Mouse (Mus musculus): ENCODE data around the gene Slc7a6os.
"Not testable (repeated sequence)": the region's sequence is repeated elsewhere in the genome, so short reads cannot be mapped to it uniquely, and the experiment has no call there.

The Slc7a6os gene

DNA sequence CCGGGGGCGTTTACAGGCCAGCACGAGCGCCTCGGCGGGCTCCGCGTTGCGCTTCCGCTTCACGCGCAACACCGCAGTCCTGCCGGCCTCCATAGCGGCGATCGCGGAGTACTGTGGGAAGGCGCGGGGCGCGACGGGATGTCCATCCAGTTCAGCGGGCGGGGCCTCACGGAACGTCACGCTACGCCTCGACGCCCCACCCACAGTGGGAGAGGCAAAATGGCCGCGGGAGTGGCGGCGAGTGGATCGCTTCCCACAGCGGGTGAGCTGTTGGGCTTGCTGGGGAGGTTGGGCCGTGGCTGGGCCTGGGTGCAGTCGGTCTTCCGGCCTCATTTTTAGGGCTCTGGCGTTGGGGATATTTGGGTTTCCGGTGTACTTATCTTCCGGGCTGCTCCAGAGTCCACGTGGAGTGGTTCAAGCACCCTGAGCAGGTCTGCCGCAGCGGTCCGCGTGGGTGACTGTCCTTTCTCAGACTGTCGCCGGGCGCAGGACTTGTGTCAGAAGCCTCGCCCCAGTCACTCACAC, at the start of gene Slc7a6os, which contains the start of gene Prmt7:
Slc7a6os (minus strand) TSS at position 115 of the 525 bp plus-strand sequence.
Prmt7 (plus strand) TSS at position 116 of the 525 bp plus-strand sequence.
- DNase-seq (ENCODE audit: low spot score), result peak; percentile 92

DNA sequence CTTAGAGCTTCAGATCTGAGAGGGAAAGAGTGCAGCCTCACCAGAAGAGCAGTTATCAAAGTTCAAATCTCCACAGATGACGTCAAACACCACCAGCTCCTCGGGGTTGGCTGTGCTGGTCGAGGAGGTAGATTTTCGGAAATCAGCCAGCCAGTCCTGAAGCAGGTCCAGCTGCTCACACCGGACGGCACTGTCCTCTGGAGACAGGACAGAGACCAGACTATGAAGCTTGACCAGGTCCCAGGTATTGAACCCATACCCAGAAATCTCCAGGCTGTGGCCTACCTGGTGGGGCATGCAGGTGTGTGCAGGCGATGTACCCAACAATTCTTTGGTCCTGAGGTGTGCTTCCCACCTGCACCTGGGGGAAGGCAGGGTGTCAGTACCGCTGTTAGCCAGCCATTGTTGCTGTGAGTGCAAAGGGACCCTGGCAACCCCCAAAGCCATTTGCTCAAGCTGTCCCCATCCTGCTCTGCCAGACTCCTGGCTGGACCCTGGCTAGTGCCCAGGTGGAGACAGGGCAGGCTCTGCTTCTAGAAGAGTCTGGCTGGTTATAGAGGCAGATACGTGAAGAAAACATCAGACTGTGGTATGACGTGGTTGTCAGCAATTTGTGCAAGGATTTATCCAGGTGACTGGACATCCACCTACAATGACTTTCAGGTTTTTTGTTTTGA, 49.0 kb upstream of the Slc7a6os start:
- DNase-seq (ENCODE audit: low spot score), result no peak

DNA sequence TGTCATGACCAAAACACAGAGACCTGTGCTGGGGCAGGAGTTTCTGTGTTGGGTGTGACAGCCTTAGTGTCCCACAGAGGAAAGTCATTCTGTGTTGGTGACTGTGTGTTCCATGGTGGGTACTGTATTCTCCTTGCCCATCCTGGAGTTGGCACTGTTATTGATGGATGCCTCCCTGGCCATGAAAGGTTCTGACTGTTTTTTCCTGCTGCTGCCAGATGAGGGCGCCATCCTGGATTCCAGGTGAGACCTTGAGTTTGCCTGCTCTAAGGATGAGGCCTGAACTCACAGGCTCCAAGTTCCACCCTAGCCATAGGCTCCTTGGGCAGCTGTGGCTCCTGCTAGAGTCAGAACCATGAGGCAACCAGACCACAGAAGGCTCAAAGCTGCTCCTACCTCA, 47.4 kb upstream of the Slc7a6os start:
- DNase-seq (ENCODE audit: low spot score), result no peak

DNA sequence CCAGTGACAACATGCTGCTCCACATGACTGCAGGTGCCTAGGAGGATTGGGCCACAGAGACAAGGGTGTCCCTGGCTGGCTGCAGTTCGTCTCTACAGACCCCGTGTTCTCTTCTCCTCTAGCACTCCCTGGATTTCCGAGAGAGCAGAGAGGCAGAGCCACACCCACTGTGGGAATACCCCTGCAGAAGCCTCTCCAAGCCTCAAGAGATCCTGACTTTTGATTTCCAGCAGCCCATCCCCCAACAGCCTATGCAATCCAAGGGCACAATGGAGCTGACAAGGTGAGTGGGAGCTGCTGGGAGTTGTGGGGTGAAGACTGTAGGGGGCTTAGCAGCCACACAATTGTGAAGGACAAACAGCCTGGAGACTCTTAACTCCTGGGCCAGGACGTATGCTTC, 39.5 kb upstream of the Slc7a6os start:
- DNase-seq (ENCODE audit: low spot score), result no peak

DNA sequence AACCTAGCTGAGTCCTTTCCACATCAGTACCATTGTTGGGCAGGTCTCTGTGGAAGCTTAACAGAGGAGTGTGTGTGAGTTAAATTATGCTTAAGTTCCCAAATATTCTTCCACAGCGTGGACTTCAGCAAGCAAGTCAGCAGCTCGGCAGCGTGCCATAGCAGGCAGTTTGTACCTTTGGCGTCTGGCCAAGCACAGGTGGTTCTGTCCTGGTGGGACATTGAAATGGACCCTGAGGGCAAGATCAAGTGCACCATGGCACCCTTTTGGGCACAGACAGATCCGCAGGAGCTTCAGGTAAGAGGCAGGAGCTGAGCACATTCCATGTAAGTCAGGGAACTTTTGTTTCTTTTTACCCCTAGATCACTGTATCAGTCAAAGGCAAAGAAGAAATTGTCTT, 26.4 kb upstream of the Slc7a6os start:
- DNase-seq (ENCODE audit: low spot score), result no peak

DNA sequence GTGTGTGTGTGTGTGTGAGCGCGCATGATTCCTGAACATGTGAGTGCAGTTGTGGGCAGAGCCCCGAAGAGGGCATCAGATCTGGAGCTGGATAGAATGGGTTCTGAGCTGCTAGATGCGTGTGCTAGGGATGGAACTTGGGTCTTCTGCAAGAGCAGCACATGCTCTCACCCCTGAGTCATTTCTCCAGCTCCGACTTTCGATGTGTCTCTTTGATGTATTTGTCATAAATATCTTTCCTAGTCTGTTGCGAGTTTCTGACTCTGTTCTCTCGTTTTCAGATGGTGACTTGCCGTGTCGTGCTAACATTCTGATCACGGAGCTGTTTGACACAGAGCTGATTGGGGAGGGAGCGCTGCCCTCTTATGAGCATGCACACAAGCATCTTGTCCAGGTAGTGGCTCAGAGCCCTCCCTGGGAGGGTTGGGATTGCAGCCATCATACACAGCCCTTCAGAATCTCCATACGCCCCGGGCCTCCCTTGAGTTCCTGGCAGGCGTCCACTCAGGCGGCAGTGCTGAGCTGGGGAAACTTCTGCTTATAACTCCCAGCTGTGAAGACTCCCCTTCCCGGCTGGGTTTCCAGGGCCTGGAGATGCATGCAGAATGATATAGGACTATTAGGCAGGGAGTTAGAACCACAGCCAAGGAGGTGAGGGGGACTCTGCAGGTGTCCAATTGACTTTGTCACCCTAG, 24.0 kb upstream of the Slc7a6os start:
- DNase-seq (ENCODE audit: low spot score), result no peak

DNA sequence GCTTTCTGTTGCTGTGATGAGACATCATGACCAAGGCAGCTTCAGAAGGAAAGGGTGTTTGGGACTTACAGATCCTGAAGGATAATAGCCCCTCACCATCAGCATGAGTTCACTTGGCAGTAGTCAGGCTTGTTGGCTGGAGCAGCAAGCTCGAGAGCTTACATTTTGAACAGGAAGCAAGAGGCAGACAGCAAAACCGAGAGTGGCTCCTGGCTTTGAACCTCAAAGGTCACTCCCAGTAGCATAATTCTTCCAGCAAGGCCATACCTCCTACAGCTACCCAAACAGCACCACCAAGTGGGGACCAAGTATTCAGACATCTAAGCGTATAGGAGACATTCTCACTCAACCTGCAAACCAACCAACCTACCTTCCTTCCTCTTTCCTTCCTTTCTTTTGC, 22.0 kb upstream of the Slc7a6os start:
- no peak for DNase-seq (ENCODE audit: low spot score)

DNA sequence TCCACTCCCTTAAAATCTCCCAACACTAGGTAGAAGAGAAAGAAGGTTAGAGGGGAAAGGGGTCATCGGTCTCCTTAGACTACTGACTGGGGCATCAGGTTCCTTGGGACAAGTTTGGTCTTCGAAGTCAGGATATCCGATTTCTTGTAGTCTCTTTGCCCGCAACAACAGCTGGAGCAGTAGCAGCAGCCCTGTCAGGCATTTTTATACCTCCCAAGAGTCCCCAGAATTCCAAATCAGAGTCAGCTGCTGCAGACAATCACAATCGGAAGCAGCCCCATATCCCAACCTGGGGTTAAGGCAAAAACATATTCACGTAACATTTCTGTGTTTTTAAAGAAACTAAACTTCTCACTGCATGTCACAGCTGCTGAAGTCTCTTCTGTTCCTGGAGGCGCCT, 20.8 kb upstream of the Slc7a6os start:
- DNase-seq (ENCODE audit: low spot score), result no peak

DNA sequence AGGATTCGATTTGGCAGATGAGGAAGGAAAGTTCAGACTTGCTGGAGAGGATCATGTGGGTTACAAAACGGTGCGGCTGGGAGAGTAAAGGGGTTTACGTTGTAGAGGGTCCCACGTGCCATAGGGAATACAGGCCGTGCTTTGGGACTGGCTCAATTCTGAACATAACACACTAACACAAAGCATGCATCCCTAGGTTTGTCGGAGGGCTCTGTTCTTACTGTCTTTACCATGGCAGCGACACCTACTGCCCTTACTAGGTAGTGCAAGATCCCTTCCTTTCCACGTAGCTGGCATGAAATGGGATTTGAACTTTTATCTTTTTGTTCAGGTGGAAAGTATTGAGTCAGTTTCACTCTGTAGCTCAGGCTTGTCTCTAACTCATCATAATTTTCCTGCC, 15.9 kb upstream of the Slc7a6os start:
- peak; percentile 15 for DNase-seq (ENCODE audit: low spot score)

DNA sequence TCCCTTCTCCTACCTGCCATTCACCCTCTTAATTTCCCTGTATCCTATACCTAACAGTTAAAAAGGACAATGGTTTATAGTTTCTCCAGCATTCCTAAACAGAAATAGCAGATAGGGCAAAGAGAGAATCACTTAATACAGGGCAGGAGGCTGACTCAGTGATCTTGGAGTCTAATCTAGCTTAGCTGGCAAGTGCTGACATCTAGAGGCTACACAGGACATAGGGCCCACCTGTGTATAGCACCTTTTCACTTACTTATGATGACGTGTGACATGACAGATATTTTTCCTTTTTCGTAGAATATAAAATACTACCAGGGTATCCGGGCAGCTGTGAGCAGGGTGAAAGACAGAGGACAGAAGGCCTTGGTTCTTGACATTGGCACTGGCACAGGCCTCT, 8.9 kb upstream of the Slc7a6os start:
- no peak for DNase-seq (ENCODE audit: low spot score)

DNA sequence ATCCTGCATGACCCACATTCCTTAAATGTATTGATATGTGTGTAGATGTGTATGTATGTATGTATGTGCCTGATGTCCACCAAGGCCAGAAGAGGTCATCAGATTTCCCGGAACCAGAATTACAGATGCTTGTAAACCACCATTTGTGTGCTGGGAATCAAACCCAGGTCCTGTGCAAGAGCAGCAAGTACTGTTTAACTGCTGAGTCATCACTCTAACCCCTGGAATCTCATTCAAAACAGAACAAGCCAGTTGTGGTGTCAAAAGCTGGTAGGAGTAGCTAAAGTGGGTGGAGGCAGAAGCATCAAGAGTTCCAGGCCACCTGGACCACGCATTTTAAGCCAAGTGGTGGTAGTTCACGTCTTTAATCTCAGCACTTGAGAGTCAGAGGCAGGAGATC, 3.2 kb upstream of the Slc7a6os start:
- DNase-seq (ENCODE audit: low spot score), result no peak

DNA sequence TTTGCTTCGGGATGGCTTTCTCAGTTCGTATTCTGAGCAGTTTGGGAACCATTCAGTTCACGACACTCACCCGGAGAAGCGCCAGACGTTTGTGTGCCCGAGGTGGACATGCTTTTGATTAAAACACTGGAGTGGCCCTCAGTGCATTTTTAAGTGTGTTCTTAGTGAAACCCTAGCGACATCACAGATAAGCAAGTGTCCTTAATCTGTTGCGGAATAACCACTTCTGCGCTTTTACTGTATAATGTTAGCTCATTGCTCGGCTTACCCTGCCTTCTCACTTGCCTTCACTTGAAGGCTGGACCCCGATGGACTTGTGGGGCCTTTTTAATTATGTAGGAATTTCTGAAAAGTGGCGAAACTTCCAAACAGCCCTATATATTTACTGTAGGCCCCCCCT, 686 bp upstream of the Slc7a6os start:
- no peak for DNase-seq (ENCODE audit: low spot score)

DNA sequence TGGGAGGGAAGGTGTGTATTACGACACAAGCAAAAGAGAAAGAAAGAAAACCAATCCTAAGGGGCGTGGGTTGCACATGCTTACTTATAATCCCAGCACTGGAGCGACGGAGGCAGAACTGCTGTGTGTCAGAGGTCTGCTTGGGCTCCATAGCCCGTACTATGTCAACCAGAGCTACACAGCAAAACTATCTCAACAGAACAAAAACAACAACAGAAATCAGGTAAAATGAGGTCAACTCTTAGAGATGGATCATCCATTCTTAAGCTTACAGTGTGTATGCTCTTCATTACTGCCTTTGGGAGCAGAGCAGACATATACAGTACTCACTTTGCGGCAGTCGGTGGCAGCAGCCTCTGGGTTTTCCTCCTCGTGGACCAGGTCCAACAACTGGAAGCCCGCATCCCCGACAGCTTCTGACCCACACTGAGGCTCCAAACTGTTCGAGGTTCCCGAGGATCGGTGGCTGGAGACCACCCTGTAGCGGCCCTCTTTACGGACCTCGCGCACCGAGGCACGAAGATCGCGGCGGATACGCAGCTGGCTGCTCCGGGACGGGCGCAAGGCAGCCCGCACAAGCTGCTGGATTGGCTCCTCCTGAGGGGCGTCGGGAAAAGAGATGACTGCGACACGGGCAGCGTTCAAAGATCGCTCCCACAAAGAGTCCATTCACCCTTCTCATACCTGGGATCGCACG, 552 bp downstream of the Slc7a6os start:
- peak; percentile 5 for DNase-seq (ENCODE audit: low spot score)

DNA sequence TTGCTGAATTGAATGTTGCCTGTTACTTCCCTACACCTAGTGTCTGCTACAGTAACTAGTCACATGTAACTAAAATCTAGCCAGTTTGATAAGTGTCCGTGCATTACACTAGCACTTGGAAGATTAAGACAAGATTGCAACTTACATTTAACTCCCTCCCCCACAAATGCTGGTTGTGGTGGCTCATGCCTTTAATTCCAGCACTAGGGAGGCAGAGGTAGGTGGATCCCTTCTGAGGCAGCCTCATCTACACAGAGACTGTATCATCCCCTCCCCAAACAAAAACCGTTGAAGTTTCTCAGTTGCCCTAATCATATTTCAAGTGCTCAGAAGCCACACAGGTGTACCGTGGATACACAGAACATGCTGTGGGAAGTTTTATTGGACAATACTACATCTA, 11.1 kb downstream of the Slc7a6os start:
- not testable (repeated sequence) for DNase-seq (ENCODE audit: low spot score)

DNA sequence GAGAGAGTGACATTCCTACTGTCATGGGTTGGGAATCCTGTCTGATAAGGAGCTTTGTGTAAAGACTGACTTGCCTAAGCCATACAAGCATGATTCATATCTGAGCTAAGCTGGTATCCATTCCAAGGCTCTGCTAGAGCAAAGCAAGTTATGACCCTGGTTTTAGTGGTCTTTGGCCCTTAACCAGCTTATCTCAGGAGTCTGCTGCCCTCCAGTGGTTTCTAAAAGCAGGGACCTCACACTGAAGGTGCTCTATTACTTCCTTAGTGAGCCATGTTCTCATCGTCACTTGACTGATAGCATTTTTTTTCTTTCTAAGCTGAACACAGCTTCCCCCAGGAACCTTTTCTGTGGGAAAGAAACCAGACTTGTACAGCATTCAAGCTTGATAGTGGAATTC, 12.0 kb downstream of the Slc7a6os start:
- DNase-seq (ENCODE audit: low spot score), result peak; percentile 42

DNA sequence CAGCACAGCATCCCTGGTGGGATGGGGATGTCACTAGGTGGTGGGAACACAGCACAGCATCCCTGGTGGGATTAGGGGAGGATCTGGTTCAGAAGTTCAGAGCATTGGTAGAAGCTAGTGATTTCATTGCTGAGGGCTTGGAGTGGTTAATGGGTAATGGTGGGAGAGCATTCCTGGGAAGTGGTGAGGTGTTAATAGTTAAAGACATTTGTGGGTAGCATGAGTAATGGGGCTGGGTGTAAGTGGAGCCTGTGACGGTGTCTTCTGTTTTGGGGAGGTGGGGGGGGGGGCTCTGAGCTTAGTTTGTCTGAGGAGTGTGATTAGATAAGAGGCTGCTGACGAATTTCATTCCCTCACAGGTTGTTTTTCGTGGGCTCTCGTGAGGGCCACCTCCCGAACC, 16.7 kb downstream of the Slc7a6os start:
- DNase-seq (ENCODE audit: low spot score), result no peak

DNA sequence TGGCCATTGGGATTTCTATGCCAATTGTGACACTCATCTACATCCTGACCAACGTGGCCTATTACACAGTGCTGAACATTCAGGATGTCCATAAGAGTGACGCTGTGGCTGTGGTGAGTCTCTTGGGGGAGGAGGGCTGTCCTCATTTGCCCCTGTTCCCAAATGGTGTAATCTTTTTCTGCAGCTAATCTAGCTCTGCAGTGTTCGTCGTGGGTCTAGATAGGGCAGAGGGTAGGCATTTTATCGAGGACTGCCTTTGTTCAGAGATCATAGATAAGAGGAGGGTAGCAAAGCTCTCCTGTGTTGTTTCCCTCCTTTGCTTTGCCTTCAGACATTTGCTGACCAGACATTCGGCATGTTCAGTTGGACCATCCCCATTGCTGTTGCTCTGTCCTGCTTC, 17.6 kb downstream of the Slc7a6os start:
- DNase-seq (ENCODE audit: low spot score), result no peak

DNA sequence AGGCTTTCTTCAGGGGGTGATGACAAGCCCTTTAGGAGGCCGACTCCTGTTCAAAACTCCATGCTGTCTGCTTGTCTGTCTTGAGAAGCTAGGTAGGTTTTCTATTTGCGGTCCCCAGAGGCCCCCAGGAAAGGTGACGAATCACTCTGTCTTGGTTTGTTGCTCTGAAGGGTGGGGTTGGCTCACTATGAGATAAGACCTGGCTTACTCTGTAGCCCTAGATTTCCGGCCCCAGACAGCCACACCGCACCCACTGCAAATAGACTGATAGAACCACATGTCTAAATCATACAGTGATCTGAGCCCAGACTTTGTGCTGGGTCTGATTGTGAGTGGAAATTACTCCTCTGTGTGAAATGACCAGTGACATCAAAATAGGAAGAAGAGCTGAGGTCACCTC, 19.1 kb downstream of the Slc7a6os start:
- DNase-seq (ENCODE audit: low spot score), result peak; percentile 15

DNA sequence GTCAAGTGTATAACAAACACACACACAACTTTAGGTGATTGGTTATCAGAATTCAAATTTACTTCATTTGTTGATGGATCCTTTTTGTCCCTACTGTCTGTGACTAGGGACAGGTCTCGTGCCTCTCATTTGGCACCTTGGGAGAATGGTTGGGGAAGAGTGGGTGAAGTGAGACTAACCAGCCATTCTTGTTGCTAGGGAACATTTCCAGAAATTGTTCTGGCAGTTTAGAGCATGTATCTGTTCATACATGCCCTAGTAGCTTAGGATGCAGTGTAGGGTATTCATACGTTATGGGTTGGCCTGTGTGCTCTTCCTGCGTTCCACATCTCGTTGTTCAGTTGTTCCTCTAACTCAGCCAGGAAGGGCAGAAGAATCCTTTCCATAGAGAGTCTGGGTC, 21.6 kb downstream of the Slc7a6os start:
- no peak for DNase-seq (ENCODE audit: low spot score)

DNA sequence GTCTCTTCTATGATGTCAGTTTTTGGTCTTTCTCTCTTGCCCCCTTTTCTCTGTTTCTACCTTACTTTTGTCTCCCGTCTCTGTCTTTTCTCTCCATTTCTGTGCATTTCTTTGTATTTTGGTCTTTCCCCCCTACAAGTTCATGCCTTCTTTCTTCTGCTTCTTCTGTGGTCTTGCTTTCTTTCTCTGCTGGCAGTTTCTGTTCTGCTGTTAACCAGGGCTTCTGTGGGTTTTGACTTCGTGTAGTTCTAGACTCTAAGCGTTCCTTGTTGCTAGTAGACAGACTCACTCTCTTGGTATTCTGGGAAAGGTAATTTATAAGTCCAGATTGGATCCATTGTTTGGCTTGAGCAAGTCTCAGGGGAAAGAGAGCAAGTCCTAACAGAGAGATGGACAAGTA, 24.3 kb downstream of the Slc7a6os start:
- DNase-seq (ENCODE audit: low spot score), result no peak

DNA sequence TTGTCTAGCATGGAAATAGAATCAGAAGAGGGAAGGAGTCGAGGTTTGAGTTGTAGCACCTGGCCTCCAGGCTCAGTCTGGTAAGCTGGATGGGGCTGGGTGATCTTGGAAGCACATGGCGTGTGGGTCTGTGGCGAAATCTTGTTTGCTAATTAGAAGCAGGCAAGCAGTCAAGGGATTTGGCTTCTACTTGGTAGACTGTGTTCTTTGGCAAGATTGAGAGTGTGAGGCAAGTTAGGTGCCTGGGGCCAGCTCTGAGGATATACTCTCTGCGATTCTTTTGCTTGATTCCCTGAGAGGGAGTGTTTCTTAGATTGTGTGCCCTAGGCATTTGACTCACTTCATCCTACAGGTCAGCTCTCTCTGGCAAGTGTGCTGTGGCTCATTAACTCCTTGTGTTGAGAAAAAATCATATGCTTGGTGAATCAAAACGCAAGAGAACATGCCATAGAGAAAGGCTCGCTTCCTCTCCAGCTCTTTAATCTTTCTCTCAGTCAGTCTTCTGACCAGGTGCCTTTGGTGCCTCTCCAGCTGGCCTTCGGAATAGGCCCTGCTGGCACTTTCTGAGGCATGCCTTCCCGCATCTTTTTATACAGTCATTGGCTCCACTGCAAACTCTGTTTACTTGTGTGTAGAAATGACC, 25.0 kb downstream of the Slc7a6os start:
- DNase-seq (ENCODE audit: low spot score), result no peak

DNA sequence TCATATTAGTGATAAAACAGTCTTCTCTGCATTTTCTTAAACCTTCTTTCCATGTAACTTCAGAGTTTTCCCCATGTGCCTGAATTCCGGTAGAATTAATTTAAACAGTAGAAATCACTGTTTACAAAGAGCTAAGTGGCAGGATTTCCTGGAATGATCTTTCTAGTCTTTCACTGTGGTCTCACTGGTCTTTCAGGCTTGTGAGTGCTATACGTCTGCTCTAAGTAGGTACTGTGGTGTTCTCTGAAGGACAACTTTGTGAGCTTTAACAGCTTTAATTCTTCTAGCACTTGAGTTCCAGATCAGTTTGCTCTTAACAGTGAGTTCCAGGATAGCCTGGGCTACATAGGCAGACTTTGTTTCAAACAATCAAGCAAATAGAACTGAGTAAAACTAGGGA, 32.3 kb downstream of the Slc7a6os start:
- DNase-seq (ENCODE audit: low spot score), result no peak

DNA sequence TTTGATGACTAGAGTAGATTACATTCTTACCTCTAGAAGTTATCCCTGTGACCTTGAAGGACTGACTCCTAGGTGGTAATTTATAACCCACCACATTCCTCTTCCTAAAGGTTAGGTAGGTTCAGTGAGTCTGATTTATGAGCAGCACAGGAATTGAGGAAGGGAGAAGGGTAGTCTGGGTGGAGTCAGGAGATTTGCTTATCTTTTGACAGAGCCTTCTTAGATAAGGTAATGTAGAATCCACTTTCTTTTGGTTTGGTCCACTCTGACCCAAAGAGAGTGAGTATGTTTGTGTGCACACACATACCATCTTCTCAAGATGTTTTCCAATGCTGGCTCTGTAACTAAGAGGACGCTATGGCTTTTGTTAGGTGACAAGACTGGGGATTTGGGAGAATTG, 33.1 kb downstream of the Slc7a6os start:
- DNase-seq (ENCODE audit: low spot score), result no peak

All from yolk sac, embryonic 10.5 days (tissue).